Mouse (Mus musculus): ENCODE results near the gene Tuft1. TPM values are rescaled to one million over a fixed set of nuclear protein-coding genes. Genes with fewer than 3 reads are reported as not detected.
"Not testable (repeated sequence)": the region's sequence is repeated elsewhere in the genome, so short reads cannot be mapped to it uniquely, and the experiment has no call there.

Gene Tuft1
- 1.8 and 6.8 TPM in 2 replicates for polyA plus RNA-seq (2012; ENCODE audit: insufficient read depth, low replicate concordance)

- H3K4me1 ChIP-seq = peaks cover 19% of the 10 kb centered on the region
- not testable (repeated sequence) for H3K9me3 ChIP-seq; H3K36me3 ChIP-seq (replicated peaks; ENCODE audit: low read length); H3K27me3 ChIP-seq (replicated peaks)
- H3K4me3 ChIP-seq (replicated peaks) = peak within 1 kb of the TSS; percentile 90
Measured at GRCm38 (mm10) chr3:94658740-94659095, at the start of gene Tuft1. Gene Tuft1 (minus strand): TSS chr3:94658872.

GRCm38 (mm10) chr3:94703364-94703763, 44.7 kb upstream of the Tuft1 start:
- H3K9me3 ChIP-seq; H3K36me3 ChIP-seq (replicated peaks; ENCODE audit: low read length); H3K4me3 ChIP-seq (replicated peaks); H3K27me3 ChIP-seq (replicated peaks): not testable (repeated sequence)
- peaks cover 15% of the 10 kb centered on the region for H3K4me1 ChIP-seq

GRCm38 (mm10) chr3:94702856-94703255, 44.2 kb upstream of the Tuft1 start:
- H3K27me3 ChIP-seq (replicated peaks) = no peaks in the 10 kb centered on the region
- peaks cover 15% of the 10 kb centered on the region for H3K4me1 ChIP-seq
- no peaks in the 10 kb centered on the region for H3K9me3 ChIP-seq
- H3K4me3 ChIP-seq (replicated peaks) = no peak overlapping the region
- TF ChIP-seq FLI1 (IDR thresholded peaks at IDR 0.05; ENCODE audit: low read length) (no peak), GATA1 (IDR thresholded peaks at IDR 0.05; ENCODE audit: borderline replicate concordance, low read length) (no peak)
- H3K36me3 ChIP-seq (replicated peaks; ENCODE audit: low read length) = no peaks in the 10 kb centered on the region

- H3K36me3 ChIP-seq (replicated peaks; ENCODE audit: low read length); H3K27me3 ChIP-seq (replicated peaks); H3K9me3 ChIP-seq; H3K4me3 ChIP-seq (replicated peaks): not testable (repeated sequence)
- H3K4me1 ChIP-seq = peaks cover 17% of the 10 kb centered on the region
Measured at GRCm38 (mm10) chr3:94702163-94702810, 43.6 kb upstream of the Tuft1 start.

GRCm38 (mm10) chr3:94696257-94696656, 37.6 kb upstream of the Tuft1 start:
- H3K36me3 ChIP-seq (replicated peaks; ENCODE audit: low read length); H3K4me3 ChIP-seq (replicated peaks); H3K9me3 ChIP-seq; H3K27me3 ChIP-seq (replicated peaks): not testable (repeated sequence)
- peaks cover 12% of the 10 kb centered on the region for H3K4me1 ChIP-seq

GRCm38 (mm10) chr3:94695591-94695990, 36.9 kb upstream of the Tuft1 start:
- not testable (repeated sequence) for H3K9me3 ChIP-seq; H3K36me3 ChIP-seq (replicated peaks; ENCODE audit: low read length); H3K27me3 ChIP-seq (replicated peaks); H3K4me3 ChIP-seq (replicated peaks)
- peaks cover 12% of the 10 kb centered on the region for H3K4me1 ChIP-seq

GRCm38 (mm10) chr3:94693874-94694273, 35.2 kb upstream of the Tuft1 start:
- not testable (repeated sequence) for H3K4me3 ChIP-seq (replicated peaks); H3K9me3 ChIP-seq
- peaks cover 12% of the 10 kb centered on the region for H3K4me1 ChIP-seq

GRCm38 (mm10) chr3:94693329-94693825, 34.7 kb upstream of the Tuft1 start, which contains the start of gene Selenbp2:
Gene Selenbp2 (plus strand): TSS chr3:94693556.
- no peak within 1 kb of the TSS for H3K4me3 ChIP-seq (replicated peaks)
- no peak for TF ChIP-seq FLI1 (IDR thresholded peaks at IDR 0.05; ENCODE audit: low read length)
- no peak for TF ChIP-seq GATA1 (IDR thresholded peaks at IDR 0.05; ENCODE audit: borderline replicate concordance, low read length)
- H3K36me3 ChIP-seq (replicated peaks; ENCODE audit: low read length) = no peaks in the 10 kb centered on the region
- no peaks in the 10 kb centered on the region for H3K9me3 ChIP-seq
- peaks cover 12% of the 10 kb centered on the region for H3K4me1 ChIP-seq
- peaks cover 2% of the 10 kb centered on the region for H3K27me3 ChIP-seq (replicated peaks)

More at GRCm38 (mm10) chr3:94693874-94694273, 35.2 kb upstream of the Tuft1 start:
- H3K36me3 ChIP-seq (replicated peaks; ENCODE audit: low read length); H3K27me3 ChIP-seq (replicated peaks): not testable (repeated sequence)

GRCm38 (mm10) chr3:94691694-94692093, 33.0 kb upstream of the Tuft1 start:
- H3K27me3 ChIP-seq (replicated peaks); H3K36me3 ChIP-seq (replicated peaks; ENCODE audit: low read length); H3K9me3 ChIP-seq; H3K4me3 ChIP-seq (replicated peaks): not testable (repeated sequence)
- peaks cover 22% of the 10 kb centered on the region for H3K4me1 ChIP-seq

GRCm38 (mm10) chr3:94690616-94691247, 32.1 kb upstream of the Tuft1 start:
- Histone ChIP-seq H3K36me3 (replicated peaks; ENCODE audit: low read length) (no peaks in the 10 kb centered on the region), H3K4me3 (replicated peaks) (no peak overlapping the region), H3K27me3 (replicated peaks) (peaks cover 2% of the 10 kb centered on the region), H3K9me3 (no peaks in the 10 kb centered on the region), H3K4me1 (peaks cover 28% of the 10 kb centered on the region)
- TF ChIP-seq FLI1 (IDR thresholded peaks at IDR 0.05; ENCODE audit: low read length) (no peak), GATA1 (IDR thresholded peaks at IDR 0.05; ENCODE audit: borderline replicate concordance, low read length) (no peak)

GRCm38 (mm10) chr3:94690162-94690561, 31.5 kb upstream of the Tuft1 start:
- not testable (repeated sequence) for H3K36me3 ChIP-seq (replicated peaks; ENCODE audit: low read length); H3K4me3 ChIP-seq (replicated peaks); H3K27me3 ChIP-seq (replicated peaks); H3K9me3 ChIP-seq
- peaks cover 30% of the 10 kb centered on the region for H3K4me1 ChIP-seq

- not testable (repeated sequence) for H3K9me3 ChIP-seq; H3K27me3 ChIP-seq (replicated peaks); H3K36me3 ChIP-seq (replicated peaks; ENCODE audit: low read length); H3K4me3 ChIP-seq (replicated peaks)
- H3K4me1 ChIP-seq = peaks cover 30% of the 10 kb centered on the region
Measured at GRCm38 (mm10) chr3:94689195-94689594, 30.5 kb upstream of the Tuft1 start.

GRCm38 (mm10) chr3:94688698-94689097, 30.0 kb upstream of the Tuft1 start:
- not testable (repeated sequence) for H3K4me3 ChIP-seq (replicated peaks); H3K27me3 ChIP-seq (replicated peaks); H3K9me3 ChIP-seq; H3K36me3 ChIP-seq (replicated peaks; ENCODE audit: low read length)
- H3K4me1 ChIP-seq = peaks cover 30% of the 10 kb centered on the region

GRCm38 (mm10) chr3:94685989-94686772, 27.5 kb upstream of the Tuft1 start:
- not testable (repeated sequence) for H3K27me3 ChIP-seq (replicated peaks); H3K36me3 ChIP-seq (replicated peaks; ENCODE audit: low read length); H3K4me3 ChIP-seq (replicated peaks); H3K9me3 ChIP-seq
- H3K4me1 ChIP-seq = peaks cover 23% of the 10 kb centered on the region
